Mouse (Mus musculus): ENCODE data around the gene Stra6l. TPM values are rescaled to one million over a fixed set of nuclear protein-coding genes. Genes with fewer than 3 reads are reported as not detected.

Gene Stra6l
- polyA plus RNA-seq, 1 experiment from 2014 or later, result not detected

DNA sequence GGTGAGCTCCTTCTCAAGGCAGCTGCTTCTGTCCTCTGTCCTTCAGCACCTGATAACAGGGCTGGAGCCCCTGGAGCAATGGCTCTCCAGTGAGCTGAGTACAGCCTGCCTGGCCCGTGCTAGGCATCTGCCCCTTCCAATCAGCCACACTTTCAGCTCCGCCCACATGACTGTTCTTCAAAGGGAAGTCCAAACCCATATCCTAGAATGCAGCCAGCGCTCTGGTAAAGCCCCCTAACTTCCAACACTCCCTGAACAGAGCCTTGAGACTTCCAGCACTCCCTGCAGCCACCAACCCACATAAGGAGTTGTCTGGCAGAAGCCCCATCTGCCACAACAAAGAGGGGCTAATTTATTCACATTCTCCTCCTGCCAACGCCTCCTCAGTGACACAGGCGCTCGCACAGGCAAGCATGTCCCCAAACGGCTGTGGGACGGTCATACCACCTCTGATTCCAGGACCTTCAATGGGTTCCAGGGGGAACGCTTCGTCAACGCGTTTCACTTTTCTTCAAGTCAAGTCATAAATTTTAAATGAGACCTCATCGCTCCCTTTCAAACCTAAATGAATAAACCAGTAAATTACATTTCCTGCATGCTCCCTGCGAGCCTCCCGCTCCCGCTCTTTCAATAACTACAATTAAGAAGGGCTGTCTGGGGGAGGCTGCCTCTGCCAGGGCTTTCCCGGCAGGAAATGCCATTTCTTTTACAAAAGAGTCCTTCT, 29.1 kb upstream of the Stra6l start:
- peaks cover 35% of the 10 kb centered on the region for H3K4me1 ChIP-seq (ENCODE audit: control insufficient read depth, insufficient read depth, low read length)
- ATAC-seq (replicated peaks; ENCODE audit: insufficient number of reproducible peaks, low FRiP score, low TSS enrichment), result peak; percentile 86

DNA sequence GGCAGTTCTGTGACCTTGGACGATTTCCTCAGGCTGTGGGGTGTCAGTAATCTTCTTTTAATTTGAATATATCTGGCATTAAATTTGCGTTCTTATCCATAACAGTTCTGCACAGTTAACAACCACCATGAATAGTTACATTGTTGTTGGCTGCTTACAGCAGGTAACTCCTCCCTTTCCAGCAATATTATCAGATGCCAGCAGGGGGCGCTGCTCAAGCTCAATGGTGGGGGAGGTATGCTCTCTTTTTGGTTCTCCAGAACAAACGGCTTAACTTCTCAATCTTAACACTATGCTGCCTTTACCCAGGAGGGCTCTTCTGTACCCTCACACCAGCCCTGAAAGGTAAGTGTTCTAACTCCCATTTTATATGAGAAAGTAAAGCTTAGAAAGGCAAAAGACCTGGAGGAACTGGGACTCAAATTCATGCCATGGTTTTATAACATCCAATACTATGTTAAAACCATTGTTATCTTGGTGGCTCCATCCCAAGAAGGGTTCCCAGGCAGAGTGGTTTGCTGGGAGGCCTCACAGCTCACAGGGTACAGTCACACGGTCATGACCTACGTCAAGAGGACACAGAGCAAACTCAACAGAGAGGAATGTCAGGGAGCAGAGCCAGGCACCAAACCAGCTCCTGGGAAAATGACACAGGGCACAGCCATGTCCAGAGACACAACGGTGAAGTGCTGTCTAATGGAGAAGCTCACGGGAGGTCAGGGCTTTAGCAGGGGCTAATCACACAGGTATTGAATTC, 28.2 kb upstream of the Stra6l start:
- no peak for ATAC-seq (replicated peaks; ENCODE audit: insufficient number of reproducible peaks, low FRiP score, low TSS enrichment)
- H3K9me3 ChIP-seq (replicated peaks; ENCODE audit: control insufficient read depth, low read length), result no peaks in the 10 kb centered on the region
- no peak overlapping the region; the same call in 1 of the 2 replicates for H3K4me3 ChIP-seq (ENCODE audit: low read depth, low read length)
- H3K36me3 ChIP-seq (ENCODE audit: control insufficient read depth, insufficient read depth, low read length), result no peaks in the 10 kb centered on the region
- 15% methylated on average over 8 of the region's 8 CpGs for WGBS (ENCODE audit: insufficient replicate concordance)
- H3K27ac ChIP-seq (ENCODE audit: low read depth, low read length), result peak overlapping the region; percentile 94
- H3K4me2 ChIP-seq, result peak overlapping the region; percentile 68
- peaks cover 44% of the 10 kb centered on the region for H3K4me1 ChIP-seq (ENCODE audit: control insufficient read depth, insufficient read depth, low read length)
- peaks cover 13% of the 10 kb centered on the region for H3K27me3 ChIP-seq (ENCODE audit: control insufficient read depth, insufficient read depth, low read length)
- no peak overlapping the region for H3K9ac ChIP-seq (ENCODE audit: low read depth, low read length)

More for the DNA sequence above, 29.1 kb upstream of the Stra6l start:
- H3K36me3 ChIP-seq (ENCODE audit: control insufficient read depth, insufficient read depth, low read length), result no peaks in the 10 kb centered on the region
- WGBS (ENCODE audit: insufficient replicate concordance), result 1% methylated on average over 17 of the region's 17 CpGs
- 0 out of 2 replicates have a peak overlapping the region, but pooled peaks have one; percentile 43 for H3K9ac ChIP-seq (ENCODE audit: low read depth, low read length)
- peaks cover 7% of the 10 kb centered on the region for H3K27me3 ChIP-seq (ENCODE audit: control insufficient read depth, insufficient read depth, low read length)
- no peaks in the 10 kb centered on the region for H3K9me3 ChIP-seq (replicated peaks; ENCODE audit: control insufficient read depth, low read length)
- H3K27ac ChIP-seq (ENCODE audit: low read depth, low read length), result peak overlapping the region; percentile 94
- H3K4me2 ChIP-seq, result peak overlapping the region; percentile 68
- peak overlapping the region; percentile 23 for H3K4me3 ChIP-seq (ENCODE audit: low read depth, low read length)

DNA sequence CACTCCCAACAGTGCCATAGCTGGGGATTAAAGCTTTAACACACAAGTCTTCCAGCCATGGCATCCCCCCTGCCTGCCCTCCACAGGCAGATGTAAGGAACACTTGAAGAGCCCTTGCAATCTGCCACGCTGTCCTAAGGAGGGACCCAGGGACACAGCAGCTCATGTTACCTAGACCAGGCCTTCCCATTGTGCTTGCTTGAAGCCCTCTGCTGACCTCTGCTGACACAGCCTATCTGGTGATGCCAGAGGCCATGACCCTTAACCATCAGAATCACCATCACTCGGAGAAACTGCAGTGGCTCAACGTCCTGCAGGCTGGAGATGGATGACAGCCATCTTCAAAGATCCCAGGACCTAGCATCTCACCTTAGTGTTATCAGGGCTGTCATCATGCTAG, 26.5 kb upstream of the Stra6l start:
- peaks cover 49% of the 10 kb centered on the region for H3K4me1 ChIP-seq (ENCODE audit: control insufficient read depth, insufficient read depth, low read length)
- no peaks in the 10 kb centered on the region for H3K9me3 ChIP-seq (replicated peaks; ENCODE audit: control insufficient read depth, low read length)
- H3K27ac ChIP-seq (ENCODE audit: low read depth, low read length), result no peak overlapping the region
- no peak overlapping the region for H3K4me2 ChIP-seq
- WGBS (ENCODE audit: insufficient replicate concordance), result 23% methylated on average over 3 of the region's 3 CpGs
- peaks cover 28% of the 10 kb centered on the region for H3K27me3 ChIP-seq (ENCODE audit: control insufficient read depth, insufficient read depth, low read length)
- no peak overlapping the region for H3K4me3 ChIP-seq (ENCODE audit: low read depth, low read length)
- no peak for ATAC-seq (replicated peaks; ENCODE audit: insufficient number of reproducible peaks, low FRiP score, low TSS enrichment)
- H3K36me3 ChIP-seq (ENCODE audit: control insufficient read depth, insufficient read depth, low read length), result no peaks in the 10 kb centered on the region
- no peak overlapping the region for H3K9ac ChIP-seq (ENCODE audit: low read depth, low read length)

DNA sequence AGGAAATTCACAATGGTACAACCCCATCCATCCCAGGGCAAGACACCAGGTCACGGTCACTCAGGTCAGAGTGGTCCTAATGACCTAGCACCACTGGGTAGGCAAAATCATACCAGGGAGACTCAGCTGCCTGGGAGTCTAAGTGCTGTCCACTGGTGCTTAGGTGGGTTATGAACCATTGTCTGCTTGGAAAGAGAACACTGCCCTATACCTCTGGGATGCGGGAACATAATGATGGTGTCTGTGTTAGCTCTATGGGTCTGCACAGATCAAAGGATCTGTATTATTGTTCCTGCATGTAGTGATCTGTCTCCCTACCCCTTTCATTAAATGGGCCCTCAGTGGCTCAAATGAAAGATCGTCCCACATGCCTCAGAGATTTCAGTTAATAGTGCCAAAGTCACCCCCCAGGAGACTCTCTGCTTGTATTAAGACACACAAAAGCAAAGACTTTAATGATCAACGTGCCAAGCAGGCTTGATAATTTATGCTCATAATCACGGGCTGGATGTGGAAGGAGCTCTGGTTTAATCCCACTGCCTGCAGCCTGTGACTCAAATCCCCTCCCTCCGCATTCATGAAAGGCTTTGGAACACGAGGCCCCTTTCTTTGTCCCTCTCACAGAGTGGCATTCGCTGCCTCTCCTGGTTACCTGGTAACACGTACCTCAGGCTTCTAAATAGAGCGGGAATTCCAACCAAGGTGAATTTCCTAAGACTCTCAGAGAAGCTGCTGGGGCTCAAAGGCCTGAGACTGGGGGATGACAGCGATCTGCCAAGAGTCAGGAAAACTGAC, 25.5 kb upstream of the Stra6l start:
- H3K4me2 ChIP-seq, result peak overlapping the region; percentile 14; the same call in 1 of the 2 replicates
- H3K27me3 ChIP-seq (ENCODE audit: control insufficient read depth, insufficient read depth, low read length), result peaks cover 38% of the 10 kb centered on the region
- no peaks in the 10 kb centered on the region for H3K9me3 ChIP-seq (replicated peaks; ENCODE audit: control insufficient read depth, low read length)
- no peak for ATAC-seq (replicated peaks; ENCODE audit: insufficient number of reproducible peaks, low FRiP score, low TSS enrichment)
- H3K36me3 ChIP-seq (ENCODE audit: control insufficient read depth, insufficient read depth, low read length), result no peaks in the 10 kb centered on the region
- H3K4me1 ChIP-seq (ENCODE audit: control insufficient read depth, insufficient read depth, low read length), result peaks cover 49% of the 10 kb centered on the region
- no peak overlapping the region for H3K4me3 ChIP-seq (ENCODE audit: low read depth, low read length)
- peak overlapping the region; percentile 22 for H3K27ac ChIP-seq (ENCODE audit: low read depth, low read length)
- peak overlapping the region; percentile 39; the same call in 1 of the 2 replicates for H3K9ac ChIP-seq (ENCODE audit: low read depth, low read length)
- WGBS (ENCODE audit: insufficient replicate concordance), result 33% methylated on average over 11 of the region's 11 CpGs

DNA sequence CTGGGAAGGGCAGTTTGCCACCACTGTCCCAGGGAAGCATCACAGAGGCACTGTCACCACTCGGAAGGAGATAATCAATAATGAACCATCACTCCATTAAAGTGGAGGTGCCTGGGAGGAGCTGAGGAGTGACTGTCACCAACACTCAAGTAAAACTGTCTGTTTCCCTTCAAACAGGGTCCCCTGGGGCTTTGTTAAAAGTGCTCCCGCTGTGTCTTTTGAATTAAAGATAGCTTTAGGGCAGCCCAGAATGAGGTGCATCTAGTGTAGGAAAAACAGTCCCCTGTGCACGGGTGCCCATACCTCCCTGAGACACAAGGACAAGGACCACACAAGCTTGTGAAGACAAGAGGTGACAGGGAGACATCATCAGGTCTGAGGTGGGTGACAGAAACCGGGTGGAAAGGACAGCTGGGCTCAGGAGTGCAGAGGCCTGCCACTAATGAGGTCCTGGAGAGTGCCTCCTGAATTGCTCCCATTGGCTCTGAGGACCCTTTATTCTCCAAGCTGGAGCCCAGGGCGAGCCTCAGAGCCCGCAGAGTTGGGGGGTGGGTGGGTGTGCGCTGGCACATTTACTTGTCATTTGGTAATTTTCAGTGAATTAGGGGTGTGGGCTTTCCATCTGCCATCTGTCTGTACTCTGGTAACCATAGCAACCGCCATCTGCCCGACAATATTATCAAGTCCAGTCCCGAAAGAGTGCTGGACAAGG, 24.3 kb upstream of the Stra6l start:
- peaks cover 49% of the 10 kb centered on the region for H3K27me3 ChIP-seq (ENCODE audit: control insufficient read depth, insufficient read depth, low read length)
- no peaks in the 10 kb centered on the region for H3K9me3 ChIP-seq (replicated peaks; ENCODE audit: control insufficient read depth, low read length)
- H3K9ac ChIP-seq (ENCODE audit: low read depth, low read length), result no peak overlapping the region
- peaks cover 46% of the 10 kb centered on the region for H3K4me1 ChIP-seq (ENCODE audit: control insufficient read depth, insufficient read depth, low read length)
- 8% methylated on average over 10 of the region's 10 CpGs for WGBS (ENCODE audit: insufficient replicate concordance)
- H3K36me3 ChIP-seq (ENCODE audit: control insufficient read depth, insufficient read depth, low read length), result no peaks in the 10 kb centered on the region
- H3K4me2 ChIP-seq, result peak overlapping the region; percentile 52
- no peak for ATAC-seq (replicated peaks; ENCODE audit: insufficient number of reproducible peaks, low FRiP score, low TSS enrichment)
- H3K27ac ChIP-seq (ENCODE audit: low read depth, low read length), result peak overlapping the region; percentile 43; the same call in 1 of the 2 replicates
- H3K4me3 ChIP-seq (ENCODE audit: low read depth, low read length), result no peak overlapping the region

DNA sequence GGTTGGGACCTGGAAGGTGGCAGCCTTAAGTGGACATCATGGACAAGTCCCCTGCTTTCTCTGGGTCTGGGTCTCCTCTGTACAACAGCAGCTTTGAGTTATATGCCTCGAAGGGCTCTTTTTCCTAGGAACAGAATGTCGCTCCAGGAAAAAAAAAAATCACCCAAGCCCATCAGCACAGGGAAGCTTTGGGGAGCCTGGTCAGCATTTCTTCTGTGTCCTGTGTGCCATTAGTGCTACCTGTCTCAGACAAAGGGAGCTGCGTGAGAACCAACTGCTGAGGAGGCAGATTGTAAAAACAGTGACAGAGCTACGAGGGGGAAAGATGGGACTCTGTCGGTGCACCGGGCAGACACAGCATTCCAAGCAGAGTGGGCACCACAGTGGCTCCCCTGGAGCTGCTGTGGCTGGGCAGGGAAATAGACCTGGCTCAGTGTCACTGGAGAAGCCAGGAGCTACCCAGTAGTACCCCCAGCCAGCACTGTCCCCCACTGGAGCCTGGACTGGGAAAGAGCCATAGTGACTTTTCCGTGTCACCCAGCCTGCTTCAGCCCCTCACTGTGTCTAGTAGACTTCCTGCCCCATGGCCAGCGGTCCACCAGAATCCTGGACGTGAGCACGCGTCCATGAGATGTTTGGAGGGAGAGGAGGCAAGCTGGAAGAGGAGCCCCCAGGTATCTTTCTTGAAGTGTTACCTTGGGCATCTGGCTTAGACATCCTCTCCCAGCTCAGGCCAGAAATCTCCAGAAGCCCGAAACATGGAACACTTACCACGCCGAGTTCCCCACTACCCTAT, 23.5 kb upstream of the Stra6l start:
- Histone ChIP-seq H3K9me3 (replicated peaks; ENCODE audit: control insufficient read depth, low read length) (no peaks in the 10 kb centered on the region), H3K27ac (ENCODE audit: low read depth, low read length) (peak overlapping the region; percentile 43; the same call in 1 of the 2 replicates), H3K36me3 (ENCODE audit: control insufficient read depth, insufficient read depth, low read length) (no peaks in the 10 kb centered on the region), H3K4me2 (peak overlapping the region; percentile 52), H3K4me1 (ENCODE audit: control insufficient read depth, insufficient read depth, low read length) (peaks cover 42% of the 10 kb centered on the region), H3K4me3 (ENCODE audit: low read depth, low read length) (peak overlapping the region; percentile 17; the same call in 1 of the 2 replicates), H3K27me3 (ENCODE audit: control insufficient read depth, insufficient read depth, low read length) (peaks cover 56% of the 10 kb centered on the region), H3K9ac (ENCODE audit: low read depth, low read length) (no peak overlapping the region)
- WGBS (ENCODE audit: insufficient replicate concordance), result 26% methylated on average over 14 of the region's 14 CpGs
- ATAC-seq (replicated peaks; ENCODE audit: insufficient number of reproducible peaks, low FRiP score, low TSS enrichment), result no peak

DNA sequence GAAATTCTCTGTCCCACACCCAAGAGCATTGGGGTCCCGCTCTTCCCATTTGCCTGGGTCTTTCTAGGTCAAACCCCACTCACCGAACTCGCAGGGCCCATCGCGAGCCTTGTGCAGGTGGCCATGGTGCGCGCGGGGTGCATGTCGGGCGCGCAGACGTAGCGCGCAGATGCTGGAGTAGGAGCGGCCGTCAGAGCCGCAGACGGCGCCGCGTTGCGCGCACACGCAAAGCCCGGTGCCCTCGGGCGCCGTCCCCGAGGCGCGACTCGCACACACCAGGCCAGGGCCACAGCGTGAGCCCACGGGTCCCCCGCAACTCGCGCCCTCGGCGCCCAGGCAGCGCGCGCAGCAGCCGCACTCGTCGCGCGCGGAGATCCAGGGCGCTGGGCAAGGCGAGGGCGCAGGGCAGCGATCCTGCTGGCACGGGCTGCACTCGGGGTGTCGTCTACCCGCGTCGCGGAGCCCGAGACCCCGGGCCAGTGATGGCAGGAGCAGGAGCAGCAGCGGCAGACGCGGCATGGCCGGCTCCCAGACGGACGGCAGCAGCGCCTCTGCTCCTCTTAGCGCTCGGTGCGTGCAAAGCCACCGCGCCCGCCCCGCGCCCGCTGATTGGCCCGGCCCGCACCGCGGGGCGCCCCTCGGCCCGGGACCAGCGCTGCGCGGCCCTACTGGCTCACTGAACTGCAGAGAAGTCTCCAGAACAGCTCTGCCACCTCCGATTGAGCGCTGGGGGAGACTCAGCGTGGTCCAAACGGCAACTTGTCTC, 22.0 kb upstream of the Stra6l start, which contains the start of gene Igfbpl1:
Igfbpl1 (minus strand) TSS at position 649 of the 766 bp plus-strand sequence.
- 0 out of 2 replicates have a peak within 1 kb of the TSS, but pooled peaks have one; percentile 30 for H3K27ac ChIP-seq (ENCODE audit: low read depth, low read length)
- WGBS (ENCODE audit: insufficient replicate concordance), result under 1% methylated on average over 91 of the region's 91 CpGs
- peak within 1 kb of the TSS; percentile 64 for H3K9ac ChIP-seq (ENCODE audit: low read depth, low read length)

More for the DNA sequence above, 22.0 kb upstream of the Stra6l start, which contains the start of gene Igfbpl1:
- H3K4me1 ChIP-seq (ENCODE audit: control insufficient read depth, insufficient read depth, low read length), result peaks cover 28% of the 10 kb centered on the region
- H3K27me3 ChIP-seq (ENCODE audit: control insufficient read depth, insufficient read depth, low read length), result peaks cover 65% of the 10 kb centered on the region
- ATAC-seq (replicated peaks; ENCODE audit: insufficient number of reproducible peaks, low FRiP score, low TSS enrichment), result no peak
- peak within 1 kb of the TSS; percentile 83 for H3K4me2 ChIP-seq
- H3K4me3 ChIP-seq (ENCODE audit: low read depth, low read length), result peak within 1 kb of the TSS; percentile 53
- no peaks in the 10 kb centered on the region for H3K36me3 ChIP-seq (ENCODE audit: control insufficient read depth, insufficient read depth, low read length)
- no peaks in the 10 kb centered on the region for H3K9me3 ChIP-seq (replicated peaks; ENCODE audit: control insufficient read depth, low read length)

Measured in heart, embryonic 11.5 days (tissue).